Mouse (Mus musculus) erythroblast, embryonic 14.5 days (primary cell): Measurements from ENCODE around the gene Rnf169. TPM values are rescaled to one million over a fixed set of nuclear protein-coding genes. Genes with fewer than 3 reads are reported as not detected.
"Not testable (repeated sequence)": the region's sequence is repeated elsewhere in the genome, so short reads cannot be mapped to it uniquely, and the experiment has no call there.

Experiments used
- H3K27me3 ChIP-seq: 2 replicates; pipeline ENCODE4 v1.6.1; 2012; ENCODE audit warnings: inconsistent platforms; ENCODE audit not compliant: control insufficient read depth
- H3K36me3 ChIP-seq: 2 replicates; pipeline ENCODE4 v1.6.1; 2012; ENCODE audit warnings: mild to moderate bottlenecking, inconsistent platforms; ENCODE audit not compliant: control insufficient read depth
- H3K4me1 ChIP-seq: 2 replicates; pipeline ENCODE4 v1.6.1; 2012; ENCODE audit warnings: inconsistent platforms; ENCODE audit not compliant: control insufficient read depth
- H3K4me3 ChIP-seq: replicated peaks from 2 replicates; pipeline ENCODE3; 2012; ENCODE audit warnings: moderate library complexity, mild to moderate bottlenecking, inconsistent platforms
- H3K9me3 ChIP-seq: 2 replicates; pipeline ENCODE4 v1.6.1; 2012; ENCODE audit warnings: low read length, inconsistent platforms, mixed read lengths; ENCODE audit not compliant: control insufficient read depth
- GATA1 ChIP-seq: IDR thresholded peaks from 2 replicates; pipeline ENCODE4 v1.6.1; 2012; ENCODE audit warnings: low read length, inconsistent platforms, mixed read lengths
- TAL1 ChIP-seq: IDR thresholded peaks from 3 replicates; pipeline ENCODE4 v1.6.1; 2012; ENCODE audit warnings: low read length, inconsistent platforms, mixed read lengths
- polyA plus RNA-seq: library from polyadenylated mRNA; stranded (reverse); fragments of >175 nt; gene quantifications from 2 replicates; pipeline ENCODE4 v1.2.3, GENCODE M21; 2012

Rnf169 gene
- polyA plus RNA-seq, 1 experiment = 0.08 TPM

DNA sequence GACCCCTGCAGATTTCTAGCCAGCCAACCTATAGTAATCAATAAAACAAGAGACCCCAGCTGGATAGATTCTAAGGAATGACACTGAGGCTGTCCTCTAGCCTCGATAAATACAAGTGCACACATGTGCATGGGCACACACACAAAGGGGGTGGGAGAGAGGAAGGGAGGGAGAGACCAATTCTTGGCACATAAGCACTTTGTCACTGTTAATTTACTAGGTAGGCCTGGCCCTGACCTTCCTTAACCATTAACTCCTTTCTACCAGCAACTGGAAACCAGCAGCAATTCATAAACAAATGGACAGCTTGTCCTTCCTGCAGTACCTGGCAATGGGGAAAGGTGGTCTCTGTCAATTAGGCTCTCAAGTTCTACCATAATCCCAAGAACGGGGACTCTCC is 8.3 kb downstream of the Rnf169 start:
- Histone ChIP-seq H3K4me1 (no peaks in the 10 kb centered on the region; the same call in none of the 2 replicates), H3K27me3 (no peaks in the 10 kb centered on the region), H3K9me3 (no peaks in the 10 kb centered on the region), H3K36me3 (no peaks in the 10 kb centered on the region), H3K4me3 (no peak overlapping the region)
- TF ChIP-seq GATA1 (no peak), TAL1 (no peak)

DNA sequence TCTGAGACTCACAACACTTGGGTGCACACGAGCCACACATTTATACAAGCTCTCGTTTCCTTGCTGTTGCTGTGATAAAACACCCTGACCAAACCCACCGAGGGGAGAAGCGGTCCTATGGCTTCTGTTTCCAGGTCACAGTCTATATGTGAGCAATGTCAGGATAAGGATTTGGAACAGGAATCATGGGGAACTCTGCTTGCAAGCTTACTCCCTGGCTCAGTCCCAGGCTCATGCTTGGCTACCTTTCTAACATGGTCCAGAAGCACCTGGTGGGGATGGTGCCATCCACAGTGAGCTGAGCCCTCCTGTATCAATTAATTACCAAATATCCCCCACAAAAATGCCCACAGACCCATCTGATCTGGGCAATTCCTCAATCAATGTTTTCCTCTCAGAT is 11.1 kb downstream of the Rnf169 start:
- no peaks in the 10 kb centered on the region for H3K27me3 ChIP-seq
- TF ChIP-seq GATA1 (no peak), TAL1 (no peak)
- H3K9me3 ChIP-seq = no peaks in the 10 kb centered on the region
- no peak overlapping the region for H3K4me3 ChIP-seq
- peaks cover 2% of the 10 kb centered on the region; the same call in 1 of the 2 replicates for H3K4me1 ChIP-seq
- no peaks in the 10 kb centered on the region for H3K36me3 ChIP-seq

DNA sequence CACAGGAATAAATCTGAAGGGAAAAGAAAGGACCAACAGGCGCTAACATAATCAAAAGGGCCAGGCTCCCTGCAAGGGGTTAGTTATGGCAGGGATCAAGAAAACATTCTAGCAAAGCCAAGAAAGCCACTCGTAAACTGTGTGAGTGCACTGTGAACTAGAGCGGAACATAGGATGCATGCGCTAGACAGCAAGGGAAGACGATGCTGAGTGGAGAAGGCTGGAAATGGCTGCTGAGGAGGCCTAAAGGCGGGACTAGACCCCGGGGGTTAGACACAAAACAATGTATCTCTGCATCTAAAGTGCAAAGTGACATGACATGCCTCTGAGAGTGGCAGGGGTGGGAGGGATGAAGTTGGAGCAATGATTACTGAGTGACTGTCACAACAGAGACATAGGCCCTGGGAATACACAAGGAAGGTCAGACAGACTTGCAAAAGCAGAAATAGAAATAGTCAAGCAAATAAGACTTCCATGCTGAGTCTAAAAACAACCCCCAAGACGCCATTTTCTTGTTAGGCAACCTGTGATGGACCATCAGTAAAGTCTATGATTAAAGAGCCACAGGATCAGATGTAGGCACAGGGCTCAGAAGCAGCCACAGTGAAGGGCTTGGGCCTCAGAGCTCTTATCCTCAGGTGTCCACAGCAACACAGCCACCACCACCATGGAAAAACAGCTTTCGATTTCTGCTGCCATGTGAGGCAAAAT is 14.1 kb downstream of the Rnf169 start:
- TF ChIP-seq GATA1 (no peak), TAL1 (no peak)
- Histone ChIP-seq H3K36me3 (no peaks in the 10 kb centered on the region), H3K4me3 (no peak overlapping the region), H3K9me3 (no peaks in the 10 kb centered on the region), H3K4me1 (peaks cover 6% of the 10 kb centered on the region; the same call in 1 of the 2 replicates), H3K27me3 (no peaks in the 10 kb centered on the region)

DNA sequence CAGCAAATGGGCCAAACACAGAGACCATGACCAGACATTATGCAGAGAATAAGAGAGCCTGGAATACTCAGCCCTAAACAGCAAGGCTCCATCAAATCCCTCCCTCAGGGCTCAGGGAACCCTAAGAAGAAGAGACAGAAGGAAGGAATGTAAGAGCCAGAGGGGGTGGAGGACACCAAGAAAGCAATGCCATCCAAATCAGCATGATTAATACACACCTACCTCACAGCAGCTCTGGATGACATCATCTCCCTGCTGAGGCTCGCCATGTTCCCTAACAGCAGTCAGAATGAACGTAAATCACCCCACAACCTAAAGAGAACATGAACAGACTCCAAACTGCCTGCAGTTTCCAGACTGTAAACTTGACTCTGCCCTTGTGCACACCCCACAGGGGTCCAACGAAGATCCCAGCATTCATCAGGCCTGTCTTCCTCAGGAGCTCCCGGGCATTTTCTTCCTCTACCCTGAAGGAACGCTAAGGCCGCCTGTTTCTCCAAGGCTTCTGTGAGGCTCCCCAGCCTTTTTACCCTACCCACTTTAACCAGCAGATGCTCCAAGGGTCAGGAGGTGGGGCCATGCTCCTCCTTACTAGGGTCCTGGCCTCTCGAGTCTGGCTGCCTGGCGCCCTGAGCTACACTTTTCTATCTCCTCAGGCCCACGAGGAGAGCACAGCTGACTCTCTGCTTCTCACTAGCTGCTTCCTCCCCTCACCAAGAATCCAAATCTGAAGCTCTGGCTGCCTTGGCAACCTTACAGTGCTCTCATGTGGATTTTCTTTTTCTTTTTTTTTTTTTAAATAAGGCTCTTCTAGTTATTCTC is 15.0 kb downstream of the Rnf169 start:
- Histone ChIP-seq H3K9me3 (no peaks in the 10 kb centered on the region), H3K36me3 (no peaks in the 10 kb centered on the region), H3K4me1 (peaks cover 6% of the 10 kb centered on the region; the same call in 1 of the 2 replicates), H3K27me3 (no peaks in the 10 kb centered on the region), H3K4me3 (no peak overlapping the region)
- TF ChIP-seq TAL1 (no peak), GATA1 (no peak)

DNA sequence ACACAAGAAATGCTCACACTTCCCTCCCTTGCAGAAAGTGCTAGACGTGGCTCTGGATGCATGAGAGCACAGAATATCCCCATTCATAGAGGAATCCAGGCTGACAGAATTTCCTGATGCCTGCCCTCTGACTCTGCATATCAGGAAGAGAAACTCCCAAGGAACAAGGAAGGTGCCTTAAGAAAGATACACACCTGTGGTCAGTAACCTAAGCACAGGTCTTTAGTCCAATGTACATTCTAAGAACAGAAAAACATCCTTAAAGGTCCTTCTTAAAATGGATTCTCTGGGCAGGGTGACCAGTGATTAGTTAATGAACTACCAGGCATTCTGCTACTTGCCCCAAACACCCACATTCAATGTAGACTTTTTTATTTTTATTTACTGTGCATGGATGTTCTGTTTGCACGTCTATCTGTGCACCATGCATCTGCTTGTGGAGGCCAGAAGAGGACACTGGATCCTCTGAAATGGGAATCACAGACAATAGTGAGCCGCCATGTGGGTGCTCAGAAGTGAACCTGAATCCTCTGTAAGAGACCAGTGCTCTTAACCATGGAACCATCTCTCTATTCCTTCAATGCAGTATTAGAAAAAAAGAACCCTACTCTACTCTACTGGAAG is 16.9 kb downstream of the Rnf169 start:
- H3K4me3 ChIP-seq = no peak overlapping the region
- no peak for TF ChIP-seq TAL1
- TF ChIP-seq GATA1 = no peak
- H3K27me3 ChIP-seq = no peaks in the 10 kb centered on the region
- no peaks in the 10 kb centered on the region for H3K36me3 ChIP-seq
- peaks cover 6% of the 10 kb centered on the region; the same call in 1 of the 2 replicates for H3K4me1 ChIP-seq
- H3K9me3 ChIP-seq = no peaks in the 10 kb centered on the region

DNA sequence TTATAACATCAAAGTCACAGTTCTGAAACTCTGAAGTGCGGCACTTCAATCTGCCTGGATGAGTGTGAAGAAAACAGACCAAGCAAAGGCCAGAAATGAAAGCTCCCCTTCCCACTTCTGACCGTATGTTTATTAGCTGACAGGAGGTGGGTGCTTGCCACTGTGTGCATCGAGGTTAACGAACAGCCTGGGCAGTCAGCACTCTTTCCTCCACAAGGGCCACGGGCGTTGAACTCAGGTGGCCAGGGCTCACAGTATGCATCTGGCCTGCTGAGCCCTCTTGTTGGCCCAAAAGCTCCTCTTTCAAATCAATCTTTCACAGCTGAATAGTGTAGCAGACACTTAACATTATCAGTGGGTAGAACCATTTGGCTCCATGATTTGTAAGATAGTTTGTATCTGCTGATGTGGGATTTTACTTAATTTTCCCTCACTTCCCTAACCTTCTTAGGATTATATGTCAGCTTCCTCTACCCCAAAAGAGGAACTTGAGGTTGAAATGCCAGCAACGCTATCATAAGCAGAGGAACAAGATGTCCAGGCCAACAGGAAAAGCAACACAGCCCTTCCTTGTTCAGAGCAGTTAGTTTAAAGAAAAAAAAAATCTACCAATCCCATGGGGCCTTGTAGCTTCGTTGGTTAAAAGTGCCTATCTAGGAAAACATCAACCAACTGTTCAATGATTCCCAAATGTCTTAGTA is 17.6 kb downstream of the Rnf169 start:
- Histone ChIP-seq H3K27me3 (no peaks in the 10 kb centered on the region), H3K9me3 (no peaks in the 10 kb centered on the region), H3K4me3 (no peak overlapping the region), H3K36me3 (no peaks in the 10 kb centered on the region), H3K4me1 (peaks cover 6% of the 10 kb centered on the region; the same call in 1 of the 2 replicates)
- no peak for TF ChIP-seq TAL1
- TF ChIP-seq GATA1 = no peak

DNA sequence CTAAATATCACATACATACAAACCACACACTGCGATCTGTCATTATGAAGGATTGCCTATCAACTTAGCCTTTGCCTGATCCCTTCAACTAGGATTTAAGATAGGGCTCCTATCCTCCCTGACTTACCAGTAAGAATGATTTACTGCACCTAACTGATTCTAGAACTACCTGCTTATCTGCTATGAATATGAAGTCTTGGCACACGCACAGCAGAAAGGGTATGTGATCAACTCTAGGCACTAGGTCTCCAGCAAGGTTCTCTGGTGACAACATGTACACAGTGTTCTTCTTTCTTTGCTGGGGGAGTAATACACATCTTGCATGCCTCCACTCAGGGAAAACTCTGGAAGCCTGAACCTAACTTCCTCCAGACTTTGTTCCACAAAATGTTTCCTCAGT is 18.7 kb downstream of the Rnf169 start:
- TF ChIP-seq TAL1 (no peak), GATA1 (no peak)

DNA sequence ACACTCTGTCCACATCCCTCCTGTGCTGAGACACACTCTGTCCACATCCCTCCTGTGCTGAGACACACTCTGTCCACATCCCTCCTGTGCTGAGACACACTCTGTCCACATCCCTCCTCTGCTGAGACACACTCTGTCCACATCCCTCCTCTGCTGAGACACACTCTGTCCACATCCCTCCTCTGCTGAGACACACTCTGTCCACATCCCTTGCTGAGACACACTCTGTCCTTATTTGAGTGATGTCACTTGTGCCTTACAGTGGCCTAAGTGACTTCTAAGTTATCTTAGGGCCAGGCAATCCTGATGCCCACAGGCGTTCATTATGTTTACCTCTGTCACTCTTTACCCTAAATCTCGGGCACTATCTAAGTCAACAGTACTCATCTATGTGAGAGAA is 19.7 kb downstream of the Rnf169 start:
- H3K27me3 ChIP-seq, H3K4me3 ChIP-seq, H3K36me3 ChIP-seq, H3K9me3 ChIP-seq, H3K4me1 ChIP-seq: not testable (repeated sequence)

More for the DNA sequence above, 18.7 kb downstream of the Rnf169 start:
- peaks cover 6% of the 10 kb centered on the region; the same call in 1 of the 2 replicates for H3K4me1 ChIP-seq
- no peaks in the 10 kb centered on the region for H3K36me3 ChIP-seq
- H3K27me3 ChIP-seq = no peaks in the 10 kb centered on the region
- H3K4me3 ChIP-seq = no peak overlapping the region
- H3K9me3 ChIP-seq = no peaks in the 10 kb centered on the region
